Mouse (Mus musculus): Measurements from ENCODE around the gene Myl4.
"Not testable (repeated sequence)": the region's sequence is repeated elsewhere in the genome, so short reads cannot be mapped to it uniquely, and the experiment has no call there.

Myl4 gene

GRCm38 (mm10) chr11:104550406-104550974 is at the start of gene Myl4, which contains the start of gene Cdc27:
TSS of gene Myl4 (plus strand) at chr11:104550663.
TSS of gene Cdc27 (minus strand) at chr11:104550620.
- peak; percentile 98 for DNase-seq (ENCODE audit: low read depth, low spot score)

- DNase-seq (ENCODE audit: low read depth, low spot score), result no peak
Measured at GRCm38 (mm10) chr11:104508455-104508854, 42.0 kb upstream of the Myl4 start.

DNA sequence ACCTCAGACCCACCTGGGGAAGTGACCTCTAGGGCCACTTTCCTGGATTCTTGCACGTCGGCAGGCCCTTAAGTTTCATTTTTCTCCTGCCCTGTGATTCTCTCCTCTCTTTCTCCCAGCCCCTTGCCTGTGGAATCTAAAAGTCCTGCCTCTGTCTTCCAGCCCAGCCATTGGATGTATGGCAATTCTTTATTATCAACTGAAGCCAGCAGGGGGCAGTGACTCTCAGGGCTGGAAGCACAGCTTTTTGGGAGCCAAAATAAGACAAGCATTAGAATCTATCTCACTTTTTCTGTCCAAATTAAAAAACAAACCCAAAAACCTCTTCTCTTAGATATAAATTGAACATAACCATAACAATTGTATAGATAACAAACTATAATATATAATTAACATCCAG is 39.9 kb upstream of the Myl4 start:
- DNase-seq (ENCODE audit: low read depth, low spot score), result peak; percentile 78

- no peak for DNase-seq (ENCODE audit: low read depth, low spot score)
Measured at GRCm38 (mm10) chr11:104512436-104512835, 38.0 kb upstream of the Myl4 start.

DNA sequence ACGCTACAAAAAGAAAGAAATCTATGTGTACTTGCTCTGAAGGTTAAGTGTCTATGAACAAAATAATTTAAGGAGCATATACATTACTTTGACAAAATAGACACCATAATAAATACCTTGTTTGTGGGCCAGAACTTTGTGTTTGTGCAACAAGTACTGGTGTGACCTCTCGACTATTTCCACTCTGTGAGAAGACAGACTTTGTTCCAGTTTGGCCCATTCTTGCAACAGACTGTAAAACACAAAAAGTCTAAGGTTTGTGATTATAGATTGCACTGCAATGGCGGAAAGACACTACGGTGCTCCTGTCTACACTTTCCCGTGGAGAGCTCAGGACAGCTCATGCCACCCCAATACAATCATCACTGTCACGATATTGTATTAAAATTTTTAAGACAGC is 24.5 kb upstream of the Myl4 start:
- DNase-seq (ENCODE audit: low read depth, low spot score), result no peak

DNA sequence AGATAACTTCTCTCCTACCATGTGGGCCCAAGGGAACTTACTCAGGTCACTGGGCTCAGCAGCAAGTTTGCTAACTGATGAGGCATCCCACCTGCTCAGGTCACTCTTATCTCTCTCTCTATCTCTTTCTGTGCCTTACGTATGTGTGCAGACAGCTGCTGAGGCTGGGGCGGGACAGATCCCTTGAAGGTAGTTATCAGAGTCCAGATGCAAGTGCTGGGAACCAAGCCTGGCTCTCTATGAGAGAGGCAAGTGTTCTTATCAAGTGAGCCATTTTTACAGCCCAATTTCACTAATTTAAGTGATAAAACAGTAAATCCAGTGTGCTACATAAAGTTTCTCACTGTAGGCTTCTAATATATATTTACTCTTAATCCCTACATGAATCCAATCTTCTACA is 13.6 kb upstream of the Myl4 start:
- no peak for DNase-seq (ENCODE audit: low read depth, low spot score)

DNA sequence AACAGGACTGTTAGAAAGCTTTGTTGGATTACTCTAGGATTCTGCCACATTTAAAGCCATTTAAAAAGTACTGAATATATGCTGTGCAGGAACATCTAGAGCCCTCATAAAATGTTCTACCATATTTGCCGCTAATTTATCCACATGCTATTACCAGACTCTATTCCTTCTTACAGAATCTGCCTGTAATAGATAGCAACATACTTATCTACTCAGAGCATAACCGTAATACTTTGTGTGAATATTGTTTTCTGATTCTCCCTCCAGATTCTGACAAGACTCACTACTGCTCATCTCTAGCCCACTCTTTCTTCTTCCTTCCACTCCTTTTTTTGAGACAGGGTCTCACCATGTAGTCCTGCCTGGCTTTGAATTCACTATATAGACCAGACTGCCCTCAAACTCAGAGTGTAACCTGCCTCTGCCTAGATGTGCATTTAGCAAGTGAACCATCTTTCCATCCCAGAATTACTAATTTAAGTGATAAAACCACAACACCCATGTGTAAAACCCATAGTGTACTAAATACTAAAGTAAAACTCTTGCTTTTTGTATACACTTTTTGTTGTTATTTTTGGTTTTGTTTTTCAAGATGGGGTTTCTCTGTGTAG is 12.4 kb upstream of the Myl4 start:
- DNase-seq (ENCODE audit: low read depth, low spot score), result no peak

DNA sequence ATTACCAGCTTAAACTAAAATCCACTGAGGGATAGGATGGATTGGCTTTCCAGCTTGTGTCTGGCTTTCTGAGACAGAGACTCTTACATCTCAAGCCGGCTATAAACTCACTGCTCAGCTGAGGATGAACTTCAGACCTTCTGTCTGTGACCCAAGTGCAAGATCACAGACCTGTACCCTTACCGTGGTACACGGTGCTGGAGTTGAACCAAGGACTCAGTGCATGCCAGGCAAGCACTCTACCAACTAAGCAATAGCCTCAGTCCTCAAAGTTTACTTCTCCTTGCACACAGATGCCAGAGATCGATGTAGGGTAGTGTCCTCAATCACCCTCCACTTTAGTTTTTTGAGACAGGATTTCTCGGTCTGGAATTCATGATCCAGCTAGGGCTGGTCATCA is 10.7 kb upstream of the Myl4 start:
- no peak for DNase-seq (ENCODE audit: low read depth, low spot score)

GRCm38 (mm10) chr11:104543337-104543736 is 7.1 kb upstream of the Myl4 start:
- DNase-seq (ENCODE audit: low read depth, low spot score), result not testable (repeated sequence)

- no peak for DNase-seq (ENCODE audit: low read depth, low spot score)
Measured at GRCm38 (mm10) chr11:104544507-104544906, 6.0 kb upstream of the Myl4 start.

DNA sequence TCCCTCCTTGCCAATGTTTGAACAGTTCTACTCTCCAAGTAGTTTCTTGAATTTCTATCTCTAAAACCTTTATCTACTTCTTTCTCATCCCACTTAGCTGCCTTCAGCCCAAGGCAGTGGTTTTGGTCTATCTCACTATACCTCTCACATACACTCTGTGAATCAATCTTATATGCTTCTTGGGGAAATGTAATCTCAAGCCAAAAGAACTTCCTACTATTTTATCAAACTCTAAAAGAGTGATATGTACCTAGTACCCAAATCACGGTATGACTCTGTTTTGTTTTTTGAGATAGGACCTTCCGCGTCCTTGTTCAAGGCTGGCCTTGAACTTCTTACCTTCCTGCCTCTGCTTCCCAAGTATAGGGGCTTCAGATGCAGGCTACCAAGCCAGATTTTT is 3.0 kb upstream of the Myl4 start:
- DNase-seq (ENCODE audit: low read depth, low spot score), result no peak

GRCm38 (mm10) chr11:104549438-104550405 is 741 bp upstream of the Myl4 start:
- peak; percentile 44 for DNase-seq (ENCODE audit: low read depth, low spot score)

DNA sequence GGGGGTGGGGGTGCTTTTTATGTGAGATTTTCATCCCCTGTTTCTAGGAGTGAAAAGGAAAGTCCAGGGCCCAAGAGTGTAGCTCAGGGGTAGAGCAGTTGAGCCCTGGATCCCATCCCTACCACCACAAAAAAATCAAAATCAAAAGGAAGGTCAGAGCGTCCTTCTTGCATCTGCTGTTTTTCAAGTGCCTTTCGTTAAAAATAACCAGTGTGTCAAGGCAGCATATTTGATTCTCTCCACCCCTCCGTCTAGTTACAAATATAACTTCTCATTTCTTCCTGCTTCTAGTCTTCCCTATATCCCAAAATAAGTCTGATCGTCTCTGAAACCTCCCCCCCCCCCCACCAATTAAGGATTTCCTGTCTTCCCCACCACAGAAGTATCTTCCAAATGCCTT is 7.6 kb downstream of the Myl4 start:
- DNase-seq (ENCODE audit: low read depth, low spot score), result no peak

- no peak for DNase-seq (ENCODE audit: low read depth, low spot score)
Measured at GRCm38 (mm10) chr11:104558651-104559403, 8.4 kb downstream of the Myl4 start.

- no peak for DNase-seq (ENCODE audit: low read depth, low spot score)
Measured at GRCm38 (mm10) chr11:104560971-104561370, 10.5 kb downstream of the Myl4 start.

DNA sequence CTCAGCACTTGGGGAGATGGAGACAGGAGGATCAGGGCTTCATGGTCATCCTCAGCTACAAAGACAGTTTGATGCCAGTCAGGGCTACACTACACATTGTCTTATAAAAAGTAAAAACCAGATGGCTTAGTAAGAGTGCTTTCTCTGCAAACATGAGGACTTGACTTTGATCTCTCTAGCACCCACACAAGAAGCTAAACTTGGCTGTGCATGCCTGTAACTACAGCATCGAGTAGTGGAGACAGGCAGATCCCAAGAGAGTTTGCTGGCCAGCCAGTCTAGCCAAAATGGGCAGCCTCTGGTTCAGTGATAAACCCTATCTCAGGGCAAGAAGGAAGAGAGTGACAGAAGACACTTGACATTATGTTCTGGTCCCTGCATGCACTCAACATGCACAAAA is 13.0 kb downstream of the Myl4 start:
- no peak for DNase-seq (ENCODE audit: low read depth, low spot score)

GRCm38 (mm10) chr11:104565172-104565571 is 14.7 kb downstream of the Myl4 start:
- DNase-seq (ENCODE audit: low read depth, low spot score), result no peak

- no peak for DNase-seq (ENCODE audit: low read depth, low spot score)
Measured at GRCm38 (mm10) chr11:104566097-104566496, 15.6 kb downstream of the Myl4 start.

DNA sequence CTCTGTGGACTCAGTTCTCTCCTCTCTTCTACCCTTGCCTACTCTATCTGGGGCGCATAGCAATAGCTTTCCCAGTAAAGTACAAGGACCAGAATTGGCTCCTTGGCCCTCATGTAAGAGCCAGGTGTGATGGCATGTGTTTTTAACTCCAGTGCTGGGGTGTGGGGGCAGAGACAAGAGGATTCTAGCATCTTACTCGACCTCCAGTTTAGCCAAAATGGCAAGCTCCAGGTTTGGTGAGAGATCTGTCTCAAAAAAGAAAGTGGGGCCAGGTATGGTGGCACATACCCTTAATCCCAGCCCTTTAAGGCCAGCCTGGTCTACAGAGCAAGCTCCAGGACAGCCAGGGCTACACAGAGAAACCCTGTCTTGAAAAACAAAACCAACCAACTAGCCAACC is 16.3 kb downstream of the Myl4 start:
- no peak for DNase-seq (ENCODE audit: low read depth, low spot score)

GRCm38 (mm10) chr11:104567736-104568135 is 17.3 kb downstream of the Myl4 start:
- no peak for DNase-seq (ENCODE audit: low read depth, low spot score)

DNA sequence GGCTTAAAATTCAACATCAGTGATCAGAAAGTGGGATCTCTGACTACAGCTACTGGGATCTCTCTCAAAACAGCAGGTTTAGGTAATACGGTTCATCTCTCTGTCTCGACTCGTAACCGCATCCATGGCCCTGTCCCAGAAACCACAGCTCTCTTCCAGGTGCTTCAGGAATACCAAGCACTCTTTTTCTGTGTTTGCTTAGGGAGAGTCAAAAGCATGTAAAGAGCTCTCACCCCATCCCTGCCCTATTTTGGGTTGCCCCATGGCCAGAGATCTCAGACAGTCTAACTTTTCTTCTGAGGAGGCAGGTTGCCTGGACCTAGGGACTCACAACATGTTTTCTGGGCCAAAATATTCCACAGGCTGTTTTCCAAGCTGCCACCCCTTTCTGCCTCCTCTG is 17.9 kb downstream of the Myl4 start:
- no peak for DNase-seq (ENCODE audit: low read depth, low spot score)

DNA sequence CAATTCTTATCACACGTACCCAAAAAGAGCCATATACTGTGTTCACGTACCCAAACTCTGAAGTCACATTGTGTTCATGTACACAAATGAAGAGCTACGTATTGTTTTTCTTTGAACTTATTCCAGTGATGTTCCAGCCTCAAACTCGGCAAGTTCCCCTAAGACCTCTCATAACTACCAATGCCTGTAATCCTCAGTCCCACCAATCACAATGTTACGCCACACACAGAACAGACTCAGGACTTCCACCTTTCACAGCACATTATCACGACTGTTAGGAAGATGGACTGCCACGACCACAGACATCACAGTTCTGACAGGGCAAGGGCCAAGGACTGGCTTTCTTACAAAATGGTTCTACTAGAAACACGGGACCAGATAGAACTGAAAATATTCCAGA is 20.1 kb downstream of the Myl4 start:
- not testable (repeated sequence) for DNase-seq (ENCODE audit: low read depth, low spot score)

Data from ZHBTc4 (cell line).